Mouse (Mus musculus): Measurements from ENCODE around the gene Pik3ap1. TPM values are rescaled to one million over a fixed set of nuclear protein-coding genes. Genes with fewer than 3 reads are reported as not detected.

Pik3ap1 gene
- polyA plus RNA-seq, 1 experiment from 2014 or later = 1.6 TPM

DNA sequence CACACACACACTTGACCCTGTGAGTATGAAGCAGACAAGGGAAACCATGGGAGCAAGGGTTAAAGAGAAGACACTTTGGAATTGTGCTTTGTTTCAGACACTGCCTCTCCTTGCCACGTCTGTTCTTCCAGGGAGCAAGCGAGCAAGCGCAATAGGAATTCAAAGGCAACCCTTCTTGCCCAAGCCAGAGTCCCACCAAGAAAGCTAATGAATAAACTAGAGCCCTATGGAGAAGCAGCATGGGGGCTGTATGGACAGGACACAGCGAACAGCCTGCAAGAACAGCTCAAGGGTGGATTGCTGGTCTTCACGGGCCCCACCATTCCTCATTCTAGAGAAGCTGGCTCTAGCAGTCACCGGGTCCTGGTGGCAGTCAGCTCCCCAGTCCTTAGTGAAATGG is 96.3 kb downstream of the Pik3ap1 start:
- no peak overlapping the region; the same call in 1 of the 2 replicates for H3K27ac ChIP-seq (replicated peaks)
- H3K9me3 ChIP-seq (ENCODE audit: control insufficient read depth, low read length) = no peaks in the 10 kb centered on the region
- no peak for DNase-seq (ENCODE audit: low spot score)
- no peaks in the 10 kb centered on the region for H3K27me3 ChIP-seq (ENCODE audit: control insufficient read depth, insufficient read depth, low read length)
- ATAC-seq (ENCODE audit: low FRiP score, low TSS enrichment) = no peak
- no peak overlapping the region for H3K9ac ChIP-seq (ENCODE audit: low read length)
- H3K4me1 ChIP-seq (replicated peaks; ENCODE audit: control insufficient read depth, insufficient read depth) = no peaks in the 10 kb centered on the region
- no peak overlapping the region for H3K4me3 ChIP-seq (ENCODE audit: low read depth, low read length)
- TF ChIP-seq CTCF (IDR thresholded peaks at IDR 0.05; ENCODE audit: low read depth) = no peak
- TF ChIP-seq EP300 (optimal IDR thresholded peaks at IDR 0.05) = no peak
- WGBS = 80% methylated on average over 6 of the region's 6 CpGs
- H3K36me3 ChIP-seq (ENCODE audit: control insufficient read depth, insufficient read depth, low read length) = no peaks in the 10 kb centered on the region
- H3K4me2 ChIP-seq (replicated peaks; ENCODE audit: low read depth) = no peak overlapping the region

DNA sequence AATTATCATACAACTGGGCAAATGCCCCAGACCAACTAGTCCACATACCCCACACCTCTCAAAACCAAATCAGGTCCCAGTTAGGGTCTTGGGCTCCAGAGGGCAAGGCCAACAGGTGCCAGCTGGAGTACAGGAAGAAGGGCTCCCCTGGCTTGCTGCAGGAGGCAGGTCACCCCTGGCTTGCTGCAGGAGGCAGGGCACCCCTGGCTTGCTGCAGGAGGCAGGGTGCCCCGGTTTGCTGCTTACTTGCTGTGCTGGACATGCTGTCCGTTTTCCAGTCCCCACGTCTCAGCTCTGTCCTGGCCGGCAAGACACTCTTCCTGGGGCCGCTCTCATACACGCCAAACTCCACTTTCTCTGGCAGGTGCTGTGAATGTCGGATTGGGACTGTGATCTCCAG is 97.7 kb downstream of the Pik3ap1 start:
- ATAC-seq (ENCODE audit: low FRiP score, low TSS enrichment) (no peak), DNase-seq (ENCODE audit: low spot score) (no peak)
- H3K36me3 ChIP-seq (ENCODE audit: control insufficient read depth, insufficient read depth, low read length) = no peaks in the 10 kb centered on the region
- H3K9ac ChIP-seq (ENCODE audit: low read length) = no peak overlapping the region
- H3K27ac ChIP-seq (replicated peaks) = no peak overlapping the region
- no peak for TF ChIP-seq EP300 (optimal IDR thresholded peaks at IDR 0.05)
- TF ChIP-seq CTCF (IDR thresholded peaks at IDR 0.05; ENCODE audit: low read depth) = no peak
- no peaks in the 10 kb centered on the region for H3K4me1 ChIP-seq (replicated peaks; ENCODE audit: control insufficient read depth, insufficient read depth)
- no peak overlapping the region for H3K4me2 ChIP-seq (replicated peaks; ENCODE audit: low read depth)
- WGBS = 84% methylated on average over 7 of the region's 7 CpGs
- H3K27me3 ChIP-seq (ENCODE audit: control insufficient read depth, insufficient read depth, low read length) = no peaks in the 10 kb centered on the region
- H3K4me3 ChIP-seq (ENCODE audit: low read depth, low read length) = no peak overlapping the region
- no peaks in the 10 kb centered on the region for H3K9me3 ChIP-seq (ENCODE audit: control insufficient read depth, low read length)

DNA sequence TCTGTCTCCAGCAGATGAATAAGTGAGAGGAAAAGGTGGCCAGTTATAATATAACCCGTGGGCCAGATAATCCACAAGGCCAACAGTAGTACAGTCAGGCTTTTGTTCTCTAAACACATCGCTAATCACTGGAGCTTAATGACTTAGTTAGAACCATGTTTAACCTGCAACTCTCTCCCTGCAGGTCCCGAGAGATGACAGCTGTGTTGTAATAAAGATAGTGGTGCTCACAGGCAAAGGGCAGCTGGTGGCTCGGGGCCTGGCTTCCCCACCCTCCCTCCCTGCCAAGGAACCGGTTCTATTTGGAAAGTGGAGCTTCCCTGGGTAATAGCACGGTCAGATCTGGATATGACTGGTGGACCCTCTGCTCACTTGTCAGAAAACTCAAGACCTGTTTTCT is 100.4 kb downstream of the Pik3ap1 start:
- no peak for DNase-seq (ENCODE audit: low spot score)
- H3K4me2 ChIP-seq (replicated peaks; ENCODE audit: low read depth) = no peak overlapping the region
- WGBS = 27% methylated on average over 6 of the region's 6 CpGs
- H3K36me3 ChIP-seq (ENCODE audit: control insufficient read depth, insufficient read depth, low read length) = no peaks in the 10 kb centered on the region
- no peaks in the 10 kb centered on the region for H3K27me3 ChIP-seq (ENCODE audit: control insufficient read depth, insufficient read depth, low read length)
- no peak overlapping the region for H3K4me3 ChIP-seq (ENCODE audit: low read depth, low read length)
- no peaks in the 10 kb centered on the region for H3K4me1 ChIP-seq (replicated peaks; ENCODE audit: control insufficient read depth, insufficient read depth)
- no peak overlapping the region for H3K9ac ChIP-seq (ENCODE audit: low read length)
- TF ChIP-seq CTCF (IDR thresholded peaks at IDR 0.05; ENCODE audit: low read depth) = no peak
- no peak for TF ChIP-seq EP300 (optimal IDR thresholded peaks at IDR 0.05)
- no peak overlapping the region for H3K27ac ChIP-seq (replicated peaks)
- no peaks in the 10 kb centered on the region for H3K9me3 ChIP-seq (ENCODE audit: control insufficient read depth, low read length)
- ATAC-seq (ENCODE audit: low FRiP score, low TSS enrichment) = no peak

DNA sequence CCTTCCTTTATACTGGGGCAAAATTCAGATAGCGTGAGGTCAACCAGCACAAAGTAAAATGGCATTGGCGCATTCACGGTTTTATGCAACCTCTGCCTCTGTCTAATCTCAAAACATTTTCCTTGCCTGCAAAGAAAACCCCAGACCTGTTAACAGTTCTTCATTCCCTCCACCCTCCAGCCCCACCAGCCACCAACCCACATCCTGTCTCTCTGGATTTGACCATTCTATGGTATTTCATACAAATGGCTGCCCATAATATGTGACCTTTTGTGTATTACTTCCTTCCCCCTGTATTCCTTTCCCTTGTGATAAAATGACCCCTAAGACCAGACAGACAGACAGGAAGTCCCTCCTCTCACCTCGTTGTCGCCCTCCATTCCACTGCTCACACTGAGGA is 102.2 kb downstream of the Pik3ap1 start:
- no peak for TF ChIP-seq EP300 (optimal IDR thresholded peaks at IDR 0.05)
- no peak for TF ChIP-seq CTCF (IDR thresholded peaks at IDR 0.05; ENCODE audit: low read depth)
- WGBS = 73% methylated on average over 5 of the region's 5 CpGs

DNA sequence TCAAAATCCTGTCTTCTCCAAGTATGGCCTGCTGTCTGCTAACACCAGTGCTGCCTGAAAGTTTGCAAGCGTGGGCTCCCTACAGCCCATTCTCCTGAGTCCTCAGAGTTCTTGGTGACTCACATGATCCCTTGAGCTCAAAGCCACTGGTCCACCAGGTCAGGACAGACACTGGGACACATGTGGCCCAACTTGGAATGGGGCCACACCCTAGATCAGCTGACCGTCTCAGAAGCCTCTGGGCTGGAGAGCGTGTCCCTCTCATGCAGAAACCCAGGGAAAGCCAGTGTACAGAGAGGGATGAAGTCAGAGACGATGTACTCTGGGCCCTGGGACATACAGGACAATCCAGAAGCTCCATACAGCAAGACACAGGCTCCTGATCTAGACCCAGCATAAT is 102.7 kb downstream of the Pik3ap1 start:
- DNase-seq (ENCODE audit: low spot score) (no peak), ATAC-seq (ENCODE audit: low FRiP score, low TSS enrichment) (no peak)
- TF ChIP-seq CTCF (IDR thresholded peaks at IDR 0.05; ENCODE audit: low read depth) (no peak), EP300 (optimal IDR thresholded peaks at IDR 0.05) (no peak)
- Histone ChIP-seq H3K9me3 (ENCODE audit: control insufficient read depth, low read length) (no peaks in the 10 kb centered on the region), H3K4me3 (ENCODE audit: low read depth, low read length) (no peak overlapping the region), H3K27ac (replicated peaks) (no peak overlapping the region), H3K4me1 (replicated peaks; ENCODE audit: control insufficient read depth, insufficient read depth) (no peaks in the 10 kb centered on the region), H3K27me3 (ENCODE audit: control insufficient read depth, insufficient read depth, low read length) (no peaks in the 10 kb centered on the region), H3K36me3 (ENCODE audit: control insufficient read depth, insufficient read depth, low read length) (no peaks in the 10 kb centered on the region), H3K4me2 (replicated peaks; ENCODE audit: low read depth) (no peak overlapping the region), H3K9ac (ENCODE audit: low read length) (no peak overlapping the region)
- WGBS = 82% methylated on average over 4 of the region's 4 CpGs

More for the DNA sequence above, 102.2 kb downstream of the Pik3ap1 start:
- Histone ChIP-seq H3K4me3 (ENCODE audit: low read depth, low read length) (no peak overlapping the region), H3K27ac (replicated peaks) (no peak overlapping the region), H3K36me3 (ENCODE audit: control insufficient read depth, insufficient read depth, low read length) (no peaks in the 10 kb centered on the region), H3K9me3 (ENCODE audit: control insufficient read depth, low read length) (no peaks in the 10 kb centered on the region), H3K4me2 (replicated peaks; ENCODE audit: low read depth) (no peak overlapping the region), H3K9ac (ENCODE audit: low read length) (no peak overlapping the region), H3K27me3 (ENCODE audit: control insufficient read depth, insufficient read depth, low read length) (no peaks in the 10 kb centered on the region), H3K4me1 (replicated peaks; ENCODE audit: control insufficient read depth, insufficient read depth) (no peaks in the 10 kb centered on the region)
- DNase-seq (ENCODE audit: low spot score) (no peak), ATAC-seq (ENCODE audit: low FRiP score, low TSS enrichment) (no peak)

DNA sequence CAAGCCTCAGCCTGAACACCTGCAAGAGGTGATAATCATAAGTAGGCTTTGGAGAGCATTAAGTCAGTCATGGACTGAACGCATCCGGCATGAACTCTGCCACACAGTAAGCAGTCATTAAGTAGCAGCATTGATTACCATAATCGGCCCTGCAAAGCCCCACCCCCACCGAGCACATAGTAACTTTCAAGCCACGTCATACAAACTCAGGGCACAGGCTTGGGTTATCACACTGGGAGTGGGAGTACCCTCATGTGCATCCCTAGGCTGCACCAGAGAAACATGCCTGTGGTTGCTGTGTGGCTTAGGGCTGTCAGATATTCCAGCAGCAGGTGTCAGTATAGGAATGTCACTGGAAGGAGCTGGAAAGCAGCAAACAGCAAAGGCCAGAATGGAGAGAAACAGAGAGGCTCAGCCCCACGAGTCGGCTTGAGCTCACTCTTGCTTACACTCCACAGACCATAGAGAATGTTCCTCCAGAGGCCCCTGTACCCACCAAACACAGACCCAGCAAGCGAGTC is 105.1 kb downstream of the Pik3ap1 start:
- ATAC-seq (ENCODE audit: low FRiP score, low TSS enrichment) = peak; percentile 71

More for the DNA sequence above, 105.1 kb downstream of the Pik3ap1 start:
- Histone ChIP-seq H3K27ac (replicated peaks) (no peak overlapping the region), H3K9ac (ENCODE audit: low read length) (no peak overlapping the region), H3K4me3 (ENCODE audit: low read depth, low read length) (no peak overlapping the region), H3K27me3 (ENCODE audit: control insufficient read depth, insufficient read depth, low read length) (no peaks in the 10 kb centered on the region), H3K4me1 (replicated peaks; ENCODE audit: control insufficient read depth, insufficient read depth) (no peaks in the 10 kb centered on the region), H3K4me2 (replicated peaks; ENCODE audit: low read depth) (no peak overlapping the region), H3K9me3 (ENCODE audit: control insufficient read depth, low read length) (no peaks in the 10 kb centered on the region), H3K36me3 (ENCODE audit: control insufficient read depth, insufficient read depth, low read length) (no peaks in the 10 kb centered on the region)
- DNase-seq (ENCODE audit: low spot score) = peak; percentile 57
- 58% methylated on average over 8 of the region's 8 CpGs for WGBS
- TF ChIP-seq CTCF (IDR thresholded peaks at IDR 0.05; ENCODE audit: low read depth) (peak; percentile 58), EP300 (optimal IDR thresholded peaks at IDR 0.05) (no peak)

All from stomach, postnatal 0 days (tissue).